Mouse (Mus musculus): ENCODE measurements around the gene Nav2.

Nav2 gene

GRCm38 (mm10) chr7:49468492-49469205 is 560.1 kb downstream of the Nav2 start:
- no peak for DNase-seq

- DNase-seq = peak; percentile 87
Observed at GRCm38 (mm10) chr7:49471278-49471677, 562.8 kb downstream of the Nav2 start.

GRCm38 (mm10) chr7:49475282-49475681 is 566.8 kb downstream of the Nav2 start:
- DNase-seq = no peak

- DNase-seq = no peak
Observed at GRCm38 (mm10) chr7:49476163-49476562, 567.6 kb downstream of the Nav2 start.

GRCm38 (mm10) chr7:49476666-49477065 is 568.1 kb downstream of the Nav2 start:
- peak; percentile 82 for DNase-seq

GRCm38 (mm10) chr7:49477076-49477975 is 568.8 kb downstream of the Nav2 start:
- peak; percentile 83 for DNase-seq

GRCm38 (mm10) chr7:49477976-49478349 is 569.4 kb downstream of the Nav2 start:
- no peak for DNase-seq

- peak; percentile 78 for DNase-seq
Observed at GRCm38 (mm10) chr7:49478886-49479285, 570.4 kb downstream of the Nav2 start.

- no peak for DNase-seq
Observed at GRCm38 (mm10) chr7:49480962-49481361, 572.4 kb downstream of the Nav2 start.

- DNase-seq = peak; percentile 82
Observed at GRCm38 (mm10) chr7:49484036-49484744, 575.7 kb downstream of the Nav2 start.

- no peak for DNase-seq
Observed at GRCm38 (mm10) chr7:49485292-49485847, 576.9 kb downstream of the Nav2 start.

- DNase-seq = no peak
Observed at GRCm38 (mm10) chr7:49487347-49487746, 578.8 kb downstream of the Nav2 start.

- no peak for DNase-seq
Observed at GRCm38 (mm10) chr7:49488493-49489087, 580.1 kb downstream of the Nav2 start.

GRCm38 (mm10) chr7:49490814-49491213 is 582.3 kb downstream of the Nav2 start:
- DNase-seq = peak; percentile 66

- no peak for DNase-seq
Observed at GRCm38 (mm10) chr7:49492622-49493021, 584.1 kb downstream of the Nav2 start.

- DNase-seq = no peak
Observed at GRCm38 (mm10) chr7:49493210-49493609, 584.7 kb downstream of the Nav2 start.

- no peak for DNase-seq
Observed at GRCm38 (mm10) chr7:49494654-49495053, 586.1 kb downstream of the Nav2 start.

GRCm38 (mm10) chr7:49496111-49496510 is 587.6 kb downstream of the Nav2 start:
- no peak for DNase-seq

GRCm38 (mm10) chr7:49496766-49497425 is 588.4 kb downstream of the Nav2 start:
- no peak for DNase-seq

- DNase-seq = peak; percentile 91
Observed at GRCm38 (mm10) chr7:49497426-49497892, 588.9 kb downstream of the Nav2 start.

GRCm38 (mm10) chr7:49499598-49499997 is 591.1 kb downstream of the Nav2 start:
- DNase-seq = no peak

GRCm38 (mm10) chr7:49500916-49501315 is 592.4 kb downstream of the Nav2 start:
- DNase-seq = no peak

Measured in heart, adult 11 months (tissue).